Mouse (Mus musculus) ES-Bruce4 (cell line): ENCODE measurements at regions not wholly inside any gene's neighbourhood (a gene's known extent, or its start where the extent isn't known, plus 50 kb on each side); places are given as distances from the start of the nearest gene placed in this dataset.

Experiments
- H3K27ac ChIP-seq: 2 replicates; pipeline ENCODE4 v1.5.1; 2012; ENCODE audit warnings: low read length, inconsistent platforms; ENCODE audit not compliant: insufficient read depth
- H3K27me3 ChIP-seq: 2 replicates; pipeline ENCODE4 v1.6.1; 2012; ENCODE audit warnings: mild to moderate bottlenecking, low read length, inconsistent platforms; ENCODE audit not compliant: control insufficient read depth, poor library complexity, insufficient read depth, severe bottlenecking
- H3K36me3 ChIP-seq: 2 replicates; pipeline ENCODE4 v1.6.1; 2012; ENCODE audit warnings: inconsistent platforms, mild to moderate bottlenecking, low read length, moderate library complexity; ENCODE audit not compliant: control insufficient read depth, poor library complexity, insufficient read depth, severe bottlenecking
- H3K4me1 ChIP-seq: one replicate; pipeline ENCODE4 v1.8.1; 2011; ENCODE audit warnings: low read length; ENCODE audit not compliant: control insufficient read depth, insufficient read depth
- H3K4me3 ChIP-seq: 2 replicates; pipeline ENCODE4 v1.5.1; 2011; ENCODE audit warnings: low read depth, mild to moderate bottlenecking, low read length
- H3K9ac ChIP-seq: 2 replicates; pipeline ENCODE4 v1.6.1; 2012; ENCODE audit warnings: low read depth, mild to moderate bottlenecking, inconsistent platforms; ENCODE audit not compliant: poor library complexity, severe bottlenecking
- H3K9me3 ChIP-seq: replicated peaks from 2 replicates; pipeline ENCODE4 v1.6.1; 2012; ENCODE audit warnings: mild to moderate bottlenecking, low read length, inconsistent platforms; ENCODE audit not compliant: control insufficient read depth, poor library complexity, insufficient read depth, severe bottlenecking
- CTCF ChIP-seq: IDR thresholded peaks from one replicate; pipeline ENCODE4 v1.8.1; 2011; ENCODE audit warnings: low read depth, low read length
- EP300 ChIP-seq: IDR thresholded peaks from 2 replicates; pipeline ENCODE4 v1.6.1; 2011; ENCODE audit warnings: low read depth, low read length; ENCODE audit not compliant: insufficient read depth
- POLR2A ChIP-seq: IDR thresholded peaks from one replicate; pipeline ENCODE4 v1.8.1; 2011; ENCODE audit warnings: low read length; ENCODE audit not compliant: insufficient read depth

DNA sequence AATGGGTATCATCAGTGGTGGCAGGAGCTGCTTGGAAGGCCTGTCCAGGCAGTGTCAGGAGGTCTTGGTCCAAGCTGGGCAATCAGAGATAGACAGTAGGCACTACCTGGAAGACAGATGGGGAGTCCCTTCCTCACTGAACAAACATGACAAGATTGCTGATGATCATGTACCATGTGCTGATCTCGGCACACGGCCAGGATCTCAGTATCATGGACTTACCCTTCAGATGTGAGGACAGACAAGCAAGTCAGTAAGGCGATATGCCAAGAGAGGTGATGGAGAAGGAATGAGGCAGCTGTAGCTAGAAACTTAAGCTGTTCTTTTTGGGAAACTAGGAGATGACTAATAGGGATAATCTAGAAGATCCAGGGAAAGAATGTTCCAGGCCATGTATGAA lies 238.2 kb downstream of the Rybp start:
- Histone ChIP-seq H3K4me1 (no peaks in the 10 kb centered on the region), H3K36me3 (no peaks in the 10 kb centered on the region), H3K9me3 (no peaks in the 10 kb centered on the region; the same call in 1 of the 2 replicates), H3K9ac (no peak overlapping the region), H3K4me3 (no peak overlapping the region), H3K27ac (no peak overlapping the region), H3K27me3 (no peaks in the 10 kb centered on the region)
- TF ChIP-seq EP300 (no peak), POLR2A (no peak), CTCF (no peak)

GRCm38 (mm10) chr6:100046186-100046990 lies 240.9 kb downstream of the Rybp start:
- Histone ChIP-seq H3K27me3 (no peaks in the 10 kb centered on the region), H3K9me3 (no peaks in the 10 kb centered on the region; the same call in 1 of the 2 replicates), H3K27ac (no peak overlapping the region)

GRCm38 (mm10) chr6:100045109-100045508 lies 242.2 kb downstream of the Rybp start:
- H3K9ac ChIP-seq, result no peak overlapping the region
- no peaks in the 10 kb centered on the region for H3K4me1 ChIP-seq
- H3K27ac ChIP-seq, result no peak overlapping the region
- no peak overlapping the region for H3K4me3 ChIP-seq
- no peak for TF ChIP-seq CTCF
- TF ChIP-seq POLR2A, result no peak
- no peak for TF ChIP-seq EP300
- no peaks in the 10 kb centered on the region for H3K27me3 ChIP-seq
- H3K36me3 ChIP-seq, result no peaks in the 10 kb centered on the region
- no peaks in the 10 kb centered on the region; the same call in 1 of the 2 replicates for H3K9me3 ChIP-seq

More at GRCm38 (mm10) chr6:100046186-100046990, 240.9 kb downstream of the Rybp start:
- Histone ChIP-seq H3K4me1 (no peaks in the 10 kb centered on the region), H3K4me3 (no peak overlapping the region), H3K9ac (no peak overlapping the region), H3K36me3 (no peaks in the 10 kb centered on the region)
- TF ChIP-seq CTCF, result no peak
- TF ChIP-seq POLR2A, result no peak
- no peak for TF ChIP-seq EP300

GRCm38 (mm10) chr6:100041161-100041560 lies 246.1 kb downstream of the Rybp start:
- Histone ChIP-seq H3K4me1 (no peaks in the 10 kb centered on the region), H3K27ac (no peak overlapping the region), H3K4me3 (no peak overlapping the region), H3K9me3 (no peaks in the 10 kb centered on the region; the same call in 1 of the 2 replicates), H3K9ac (no peak overlapping the region), H3K27me3 (no peaks in the 10 kb centered on the region), H3K36me3 (no peaks in the 10 kb centered on the region)
- TF ChIP-seq POLR2A (no peak), CTCF (no peak), EP300 (no peak)

GRCm38 (mm10) chr6:100040459-100040984 lies 246.8 kb downstream of the Rybp start:
- no peaks in the 10 kb centered on the region for H3K4me1 ChIP-seq
- no peaks in the 10 kb centered on the region for H3K36me3 ChIP-seq
- no peak overlapping the region for H3K9ac ChIP-seq
- no peak overlapping the region for H3K4me3 ChIP-seq
- TF ChIP-seq CTCF (no peak), POLR2A (no peak), EP300 (no peak)
- H3K27me3 ChIP-seq, result no peaks in the 10 kb centered on the region
- H3K9me3 ChIP-seq, result no peaks in the 10 kb centered on the region; the same call in 1 of the 2 replicates
- no peak overlapping the region for H3K27ac ChIP-seq

DNA sequence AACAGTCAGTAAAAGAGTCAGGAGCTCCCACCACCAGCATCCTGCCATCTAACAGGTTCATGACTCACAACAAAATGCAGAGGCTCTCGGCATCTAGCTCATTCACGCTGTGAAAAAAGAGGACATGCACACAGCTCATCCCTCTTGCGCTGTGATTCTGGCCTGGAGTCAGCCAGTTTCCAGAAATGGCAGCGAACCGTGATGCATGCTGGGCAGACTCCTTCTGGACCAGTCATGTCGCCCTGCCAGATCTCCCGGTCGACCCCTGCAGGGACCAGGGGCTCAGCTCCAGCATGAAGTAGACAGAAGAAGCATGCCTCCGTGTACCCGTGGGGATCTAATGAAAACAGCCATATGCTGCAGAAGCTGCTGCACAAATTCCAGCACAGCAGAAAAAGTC lies 254.6 kb downstream of the Rybp start:
- Histone ChIP-seq H3K4me1 (no peaks in the 10 kb centered on the region), H3K9ac (no peak overlapping the region), H3K27me3 (no peaks in the 10 kb centered on the region), H3K27ac (no peak overlapping the region), H3K9me3 (no peaks in the 10 kb centered on the region; the same call in 1 of the 2 replicates), H3K4me3 (no peak overlapping the region), H3K36me3 (no peaks in the 10 kb centered on the region)
- TF ChIP-seq POLR2A, result no peak
